ENCODE assay signal across 8 mouse cellular contexts in genomic region chr16:77028687-77029417, GRCm38 (mm10). TPM values are rescaled to one million over a fixed set of nuclear protein-coding genes. Genes with fewer than 3 reads are reported as not detected.
DNase-seq lines count a peak whose midpoint lies in the region; ATAC-seq and TF ChIP-seq lines count a peak whose summit lies in the region.

No protein-coding gene starts in this region.

- 42% methylated on average over 10 of the region's 10 CpGs for WGBS in intestine, postnatal 0 days
- 41% methylated on average over 10 of the region's 10 CpGs for WGBS in liver, embryonic 11.5 days

- no peak overlapping the region for H3K9ac ChIP-seq in intestine, postnatal 0 days (ENCODE audit: low read depth, low read length)
- peak overlapping the region; percentile 68 for H3K9ac ChIP-seq in liver, embryonic 11.5 days (ENCODE audit: low read depth, low read length)

- no peaks in the 10 kb centered on the region for H3K9me3 ChIP-seq in intestine, postnatal 0 days (ENCODE audit: control insufficient read depth)
- H3K9me3 ChIP-seq in liver, embryonic 11.5 days (ENCODE audit: control insufficient read depth, low read length), result no peaks in the 10 kb centered on the region

- peaks cover 5% of the 10 kb centered on the region; the same call in 1 of the 2 replicates for H3K36me3 ChIP-seq in intestine, postnatal 0 days (ENCODE audit: control insufficient read depth, insufficient read depth)
- peaks cover 7% of the 10 kb centered on the region; the same call in 1 of the 2 replicates for H3K36me3 ChIP-seq in liver, embryonic 11.5 days (ENCODE audit: control insufficient read depth, insufficient read depth, low read length)

- 0 out of 2 replicates have a peak, but pooled peaks cover 6% of the 10 kb centered on the region for H3K4me1 ChIP-seq in intestine, postnatal 0 days (replicated peaks; ENCODE audit: control insufficient read depth, insufficient read depth, low read length)
- peaks cover 58% of the 10 kb centered on the region for H3K4me1 ChIP-seq in liver, embryonic 11.5 days (replicated peaks; ENCODE audit: control insufficient read depth, insufficient read depth, low read length)

- H3K27ac ChIP-seq in layer of hippocampus, adult 2 months, result peak overlapping the region; percentile 89
- H3K27ac ChIP-seq in intestine, postnatal 0 days (ENCODE audit: low read depth, low read length), result no peak overlapping the region
- peak overlapping the region; percentile 98 for H3K27ac ChIP-seq in liver, embryonic 11.5 days (ENCODE audit: low read depth, low read length)

- H3K4me2 ChIP-seq in intestine, postnatal 0 days (replicated peaks; ENCODE audit: low read depth), result peak overlapping the region; percentile 47
- peak overlapping the region; percentile 78 for H3K4me2 ChIP-seq in liver, embryonic 11.5 days

- no peak for DNase-seq in layer of hippocampus, adult 2 months (ENCODE audit: low spot score in 2 of 2)
- no peak for DNase-seq in layer of hippocampus, adult 11-12 months (ENCODE audit: low spot score)
- DNase-seq in adrenal gland, postnatal 36 days, result peak; percentile 67 to 75
- DNase-seq in gastrocnemius, postnatal 14 days, result peak; percentile 72
- no peak for DNase-seq in liver, embryonic 11.5 days (ENCODE audit: low spot score)
- DNase-seq in ovary, postnatal 14 days (ENCODE audit: low spot score), result peak; percentile 29

- no peaks in the 10 kb centered on the region for H3K27me3 ChIP-seq in intestine, postnatal 0 days (replicated peaks; ENCODE audit: control insufficient read depth, insufficient read depth, low read length)
- H3K27me3 ChIP-seq in liver, embryonic 11.5 days (replicated peaks; ENCODE audit: control insufficient read depth, insufficient read depth, low read length), result no peaks in the 10 kb centered on the region

- no peak for ATAC-seq in intestine, postnatal 0 days
- ATAC-seq in liver, embryonic 11.5 days (replicated peaks; ENCODE audit: low FRiP score), result peak; percentile 52
- no peak for ATAC-seq in activated CD4-positive, CD25-positive, alpha-beta regulatory T cell, adult 4 months

- TF ChIP-seq CTCF in layer of hippocampus, adult 2 months (conservative IDR thresholded peaks at IDR 0.05), result peak; percentile 19; the same call in 1 of the 2 replicates
- TF ChIP-seq CTCF in intestine, postnatal 0 days (IDR thresholded peaks at IDR 0.05; ENCODE audit: low read depth), result no peak

- intact Hi-C loops in gastrocnemius, postnatal 14 days (cut with DNase I; ENCODE audit: low total_unique reads), result no loop called here

- peak overlapping the region; percentile 36 for H3K4me3 ChIP-seq in layer of hippocampus, adult 2 months
- H3K4me3 ChIP-seq in intestine, postnatal 0 days (ENCODE audit: low read depth, low read length), result no peak overlapping the region
- H3K4me3 ChIP-seq in liver, embryonic 11.5 days (ENCODE audit: low read depth, low read length), result peak overlapping the region; percentile 31

RNA-seq across cellular contexts. Expression of gene Usp25, which starts 15.3 kb away (rescaled TPM):
- total RNA-seq in layer of hippocampus, adult 2 months (2021), result 10 to 100 TPM; 29.8 to 36.6 TPM
- 10 to 100 TPM; 45.1 to 57.6 TPM for total RNA-seq in adrenal gland, postnatal 36 days (2021)
- 10 to 100 TPM; 65.4 to 67.9 TPM for total RNA-seq in gastrocnemius, postnatal 14 days (2021)
- polyA plus RNA-seq in intestine, postnatal 0 days (2015; fragmentation: Nextera tagmentation; extraction: Ambion mirVana), result 16.4 and 17.9 TPM in 2 replicates
- 49.1 and 57.4 TPM in 2 replicates for polyA plus RNA-seq in liver, embryonic 11.5 days (2014; fragmentation: Nextera tagmentation; extraction: Ambion mirVana)
- 10 to 100 TPM; 21.5 to 26.7 TPM for polyA plus RNA-seq in activated CD4-positive, CD25-positive, alpha-beta regulatory T cell, adult 4 months (2017; shearing (Covaris generic))

Comparison
In these comparisons a context has a peak if more than half of its experiments do, and no peak if none do; other contexts are left out.
1. DNase-seq: peak in adrenal gland, postnatal 36 days (2 of 2), gastrocnemius, postnatal 14 days (single experiment) and ovary, postnatal 14 days (single experiment); none in layer of hippocampus, adult 2 months (0 of 2), layer of hippocampus, adult 11-12 months (single experiment) and liver, embryonic 11.5 days (single experiment).